Mouse (Mus musculus): Measurements from ENCODE around the gene Sh3tc1.

DNA sequence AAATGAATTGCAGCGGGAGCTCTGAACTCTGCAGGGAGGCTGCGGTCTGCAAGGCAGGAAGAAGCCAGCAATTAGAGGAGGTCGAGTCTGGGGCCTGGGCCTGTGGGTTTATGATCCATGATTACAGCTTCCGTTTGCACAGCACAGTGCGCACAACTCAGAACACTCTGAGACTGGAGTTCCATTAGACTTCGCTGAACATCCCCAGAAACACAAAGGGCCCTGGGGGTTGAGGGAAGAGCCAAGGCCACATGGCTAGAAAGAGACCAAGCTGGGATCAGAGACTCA is 34.3 kb upstream of the Sh3tc1 start:
- TF ChIP-seq TAL1 (IDR thresholded peaks at IDR 0.05; ENCODE audit: low read length) (no peak), GATA1 (IDR thresholded peaks at IDR 0.05; ENCODE audit: low read length) (no peak)
